Mouse (Mus musculus): ENCODE data around the gene Kif27.
"Not testable (repeated sequence)": the region's sequence is repeated elsewhere in the genome, so short reads cannot be mapped to it uniquely, and the experiment has no call there.

Kif27 gene

DNA sequence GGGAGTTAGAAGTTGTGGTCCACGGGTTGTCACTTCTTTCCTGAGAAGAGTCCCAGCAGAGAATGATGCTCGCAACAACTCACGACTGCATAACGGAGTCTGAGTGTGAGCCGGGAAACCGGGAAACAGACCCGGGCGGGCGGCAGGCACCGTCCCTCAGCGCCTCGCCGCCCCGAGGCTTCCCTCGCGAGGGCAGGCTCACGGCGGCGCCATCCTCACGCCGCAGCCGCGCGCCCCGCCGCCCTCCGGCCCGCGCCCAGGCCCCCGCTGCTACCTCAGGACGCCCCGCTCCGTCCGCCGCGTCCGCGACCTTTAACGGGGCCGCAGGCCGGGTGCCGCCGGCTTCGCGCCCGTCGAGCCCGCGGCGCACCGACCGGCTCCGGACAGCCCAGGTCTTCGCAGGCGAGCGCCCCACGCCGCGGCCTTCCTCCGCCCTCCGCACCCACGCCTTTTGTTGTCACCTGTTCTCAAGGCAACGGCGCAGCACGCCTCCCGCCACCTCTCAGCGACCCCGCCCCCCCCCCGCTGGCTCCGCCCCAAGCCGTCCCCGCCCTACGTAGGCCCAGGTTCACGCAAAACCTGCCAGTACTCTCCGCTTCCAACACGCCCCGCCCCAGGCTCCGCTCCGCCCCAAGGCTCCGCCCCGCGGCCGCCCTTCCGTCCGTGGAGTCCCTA lies at the start of gene Kif27:
TSS of gene Kif27 (minus strand) at position 494 of the 675 bp plus-strand sequence.
- peak; percentile 69 to 72 for DNase-seq

GRCm38 (mm10) chr13:58403243-58403642 lies 44.3 kb upstream of the Kif27 start, which contains the start of gene Hnrnpk:
Gene Hnrnpk, minus strand, starts transcription at chr13:58403343.
- DNase-seq: not testable (repeated sequence)

DNA sequence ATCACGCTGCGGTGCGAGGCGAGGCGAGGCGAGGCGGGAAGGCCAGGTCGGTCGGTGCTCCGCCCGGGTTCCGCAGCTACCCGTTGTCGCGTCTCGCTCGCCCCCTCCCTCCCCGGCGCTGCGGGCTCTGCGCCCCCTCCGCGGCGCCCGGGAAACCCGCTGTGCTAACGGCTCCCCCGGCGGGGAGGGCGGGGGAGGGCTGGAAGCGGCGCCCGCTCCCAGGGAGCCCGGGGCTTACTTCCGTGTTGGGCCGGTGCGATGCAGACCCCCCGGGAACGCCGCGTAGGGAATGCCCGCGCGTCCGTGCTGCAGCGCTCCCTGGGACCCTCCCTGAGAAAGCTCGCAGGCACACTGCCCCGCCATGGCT lies 43.8 kb upstream of the Kif27 start:
- no peak for DNase-seq

- peak; percentile 96 to 99 for DNase-seq
Observed at GRCm38 (mm10) chr13:58402003-58402743, 43.3 kb upstream of the Kif27 start, which contains the start of gene Rmi1. Gene Rmi1, plus strand, starts transcription at chr13:58402248.

GRCm38 (mm10) chr13:58401135-58402002 lies 42.4 kb upstream of the Kif27 start:
- DNase-seq: peak; percentile 71 to 75

DNA sequence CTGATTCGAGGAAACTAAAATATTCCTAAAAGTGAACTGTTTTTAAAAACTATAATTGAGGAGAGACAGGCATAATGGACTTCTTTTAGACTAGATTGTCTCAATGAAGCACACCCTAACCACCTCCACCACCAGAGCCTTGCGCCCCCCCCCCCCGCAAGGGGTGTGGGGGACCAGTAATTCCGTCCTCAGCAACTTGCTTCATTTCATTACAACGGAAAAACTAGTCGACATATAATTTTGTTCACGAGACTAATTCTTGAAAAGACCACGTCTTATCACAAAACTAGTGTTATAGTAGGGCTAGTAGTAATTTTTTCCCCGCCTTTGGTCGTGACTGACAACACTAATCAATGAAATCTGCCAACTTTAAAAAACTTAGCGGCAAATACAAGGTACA lies 41.7 kb upstream of the Kif27 start:
- DNase-seq: no peak

DNA sequence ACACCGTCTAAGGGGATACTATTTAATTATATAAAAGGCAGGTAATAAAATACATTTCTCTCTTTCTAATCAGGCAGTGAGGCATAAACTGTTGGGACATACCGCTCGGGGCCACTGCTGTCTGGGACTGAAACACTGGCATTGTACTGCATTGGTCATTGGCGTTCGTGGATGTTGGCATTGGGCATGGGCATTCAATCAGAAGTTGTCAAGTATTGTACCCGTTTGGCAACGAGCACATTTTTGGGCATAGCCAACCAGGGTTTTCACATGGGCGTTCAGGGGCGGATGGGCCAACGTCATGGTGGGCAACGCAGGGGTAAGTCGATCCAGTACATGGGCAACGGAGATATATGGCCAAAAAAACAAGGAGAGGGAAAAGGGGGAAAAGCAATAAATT lies 38.7 kb upstream of the Kif27 start:
- DNase-seq: no peak

DNA sequence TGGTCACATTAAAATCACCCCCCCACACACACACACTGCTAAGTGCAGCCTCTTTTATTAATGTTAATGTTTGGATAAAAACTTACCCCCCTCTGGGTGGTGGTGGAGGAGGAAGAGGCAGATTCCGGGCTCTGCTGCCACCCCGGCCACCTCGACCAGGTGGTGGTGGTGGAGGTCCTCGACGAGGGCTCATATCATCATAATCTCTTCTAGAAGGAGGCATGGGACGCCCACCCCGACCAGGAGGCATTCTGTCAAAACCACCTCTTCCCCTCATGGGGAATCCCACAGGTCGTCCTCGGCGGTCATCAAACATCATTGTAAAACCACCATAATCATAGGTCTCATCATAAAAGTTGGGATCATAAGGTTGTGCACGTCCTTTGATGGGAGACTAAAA lies 35.5 kb upstream of the Kif27 start:
- not testable (repeated sequence) for DNase-seq

GRCm38 (mm10) chr13:58389324-58389951 lies 30.5 kb upstream of the Kif27 start:
- no peak for DNase-seq

DNA sequence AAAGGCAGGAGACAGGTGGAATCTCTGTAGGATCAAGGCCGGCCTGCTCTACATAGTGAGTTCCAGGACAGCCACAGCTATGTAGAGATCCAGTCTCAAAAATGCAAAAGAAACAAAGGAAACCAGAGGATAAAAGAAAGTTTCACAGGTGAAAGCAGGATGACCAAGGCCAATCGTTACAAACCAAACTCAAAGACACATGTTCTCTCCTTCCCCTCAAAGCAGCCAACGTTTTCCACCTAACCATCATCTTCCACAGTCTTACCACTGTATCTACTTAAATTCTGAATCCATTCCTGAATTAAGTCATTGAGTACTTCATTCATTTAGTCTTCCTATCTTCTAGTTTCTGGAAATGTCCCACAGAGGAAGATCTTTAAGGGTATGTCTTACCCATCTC lies 29.5 kb upstream of the Kif27 start:
- DNase-seq: no peak

DNA sequence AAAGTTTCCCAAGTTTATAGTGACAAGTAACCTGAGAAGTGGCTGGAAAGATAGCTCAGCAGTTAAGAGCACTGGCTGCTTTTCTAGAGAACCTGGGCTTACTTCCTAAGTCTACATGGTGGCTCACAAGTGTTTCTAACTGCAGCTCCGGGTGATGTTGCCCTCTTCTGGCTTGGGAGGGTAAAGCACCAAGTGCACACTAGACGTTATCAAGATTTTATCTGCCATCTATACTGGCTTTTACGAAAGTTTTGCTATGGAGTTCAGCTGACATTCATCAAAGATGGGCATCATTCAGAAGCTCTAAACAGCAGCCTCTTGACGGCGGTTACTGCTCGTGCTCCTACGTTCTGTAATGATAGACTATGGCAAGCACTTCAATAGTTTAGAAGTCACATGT lies 29.0 kb upstream of the Kif27 start:
- DNase-seq: peak; percentile 64 to 66

GRCm38 (mm10) chr13:58385547-58385920 lies 26.6 kb upstream of the Kif27 start:
- DNase-seq: no peak

DNA sequence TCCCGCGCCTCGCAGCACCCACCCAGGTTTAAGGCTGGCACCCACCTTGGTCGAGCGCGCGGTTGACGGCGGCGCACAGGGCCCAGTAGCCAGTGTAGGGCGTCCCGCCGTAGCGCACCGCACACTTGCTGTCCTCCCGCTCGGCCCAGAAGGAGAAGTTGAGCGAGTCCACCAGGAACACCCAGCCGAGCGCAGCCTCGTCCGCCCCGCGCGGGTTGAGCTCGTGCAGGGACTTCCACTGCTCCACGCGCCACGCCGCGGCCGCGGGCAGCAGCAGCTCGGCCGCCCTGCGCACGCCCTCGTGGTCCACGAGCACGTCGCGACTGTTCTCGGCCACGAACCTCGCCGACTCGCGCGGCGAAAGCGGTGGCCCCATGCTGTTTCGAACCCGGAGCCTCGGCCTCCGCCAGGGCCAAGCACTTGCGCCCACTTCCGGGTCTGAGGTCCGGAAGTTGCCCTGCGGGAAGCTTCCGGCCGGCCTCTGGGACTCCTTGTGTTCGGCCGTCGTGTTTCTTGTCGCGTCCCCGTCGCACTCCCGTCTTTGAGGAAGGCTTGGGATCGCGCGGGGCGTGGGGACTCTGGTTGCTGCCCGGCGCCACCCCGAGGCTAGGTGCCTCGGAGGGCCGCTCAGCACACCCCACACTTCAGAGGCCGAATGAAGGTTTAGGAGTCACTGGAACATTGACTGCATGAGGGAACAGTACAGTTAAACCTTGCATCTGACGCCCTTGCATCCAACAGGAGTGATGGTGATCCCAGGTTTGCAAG lies 26.0 kb upstream of the Kif27 start, which contains the start of gene 2210016F16Rik:
TSS of gene 2210016F16Rik (minus strand) at position 447 of the 768 bp plus-strand sequence.
- peak; percentile 44 to 60 for DNase-seq

GRCm38 (mm10) chr13:58384371-58384770 lies 25.4 kb upstream of the Kif27 start:
- DNase-seq: no peak

- no peak for DNase-seq
Observed at GRCm38 (mm10) chr13:58373153-58373470, 14.2 kb upstream of the Kif27 start.

DNA sequence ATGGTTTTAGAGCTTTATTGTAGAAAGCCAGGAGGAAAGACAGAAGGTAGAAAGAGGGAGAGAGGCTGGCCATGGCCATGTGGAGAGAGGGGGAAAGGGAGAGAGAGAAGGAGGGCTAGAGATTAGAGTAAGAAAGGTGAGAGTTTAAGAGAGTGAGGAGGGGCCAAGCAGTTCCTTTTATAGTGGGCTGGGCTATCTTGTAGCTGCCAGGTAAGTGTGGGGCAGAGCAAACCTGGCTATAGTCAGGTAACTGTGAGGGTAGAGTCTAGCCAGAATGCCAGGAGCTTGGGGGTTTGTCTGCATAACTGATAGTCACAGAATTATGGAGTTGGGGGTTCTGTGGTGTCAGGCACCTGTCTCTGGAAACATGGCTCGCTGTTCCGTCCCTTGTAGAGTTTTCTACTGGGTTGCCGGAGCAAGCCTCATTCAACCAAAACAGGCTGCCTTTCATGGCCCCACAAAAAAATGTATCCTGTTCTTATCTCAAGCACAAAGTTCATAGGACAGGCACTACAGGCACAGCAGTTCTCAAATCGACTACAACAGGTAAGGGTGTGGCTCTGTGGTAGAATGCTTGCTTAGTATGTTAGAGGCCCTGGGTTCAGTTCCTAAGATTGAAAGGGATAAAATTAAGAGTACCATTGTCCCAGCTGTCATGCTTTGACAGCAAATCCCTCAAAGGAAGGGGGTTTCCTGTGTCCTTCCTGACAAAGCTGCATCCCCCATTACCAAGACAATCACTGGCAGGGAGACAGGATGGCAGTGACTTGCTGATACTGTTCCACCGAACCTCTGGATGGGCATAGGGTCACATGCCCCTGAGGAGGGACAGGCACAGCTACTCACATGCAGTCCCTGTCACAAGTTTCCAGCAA lies 13.6 kb upstream of the Kif27 start:
- DNase-seq: no peak

- no peak for DNase-seq
Observed at GRCm38 (mm10) chr13:58368835-58369234, 9.9 kb upstream of the Kif27 start.

GRCm38 (mm10) chr13:58367641-58368040 lies 8.7 kb upstream of the Kif27 start:
- no peak for DNase-seq

- DNase-seq: no peak
Observed at GRCm38 (mm10) chr13:58366373-58366772, 7.5 kb upstream of the Kif27 start.

GRCm38 (mm10) chr13:58365179-58365578 lies 6.3 kb upstream of the Kif27 start:
- DNase-seq: not testable (repeated sequence)
